Mouse (Mus musculus) retina, postnatal 1 day (tissue): ENCODE results near the gene Olig1.

Experiments used
- DNase-seq: peaks from one replicate; pipeline ENCODE4 v3.0.0-alpha.2; 2012

Gene Olig1

DNA sequence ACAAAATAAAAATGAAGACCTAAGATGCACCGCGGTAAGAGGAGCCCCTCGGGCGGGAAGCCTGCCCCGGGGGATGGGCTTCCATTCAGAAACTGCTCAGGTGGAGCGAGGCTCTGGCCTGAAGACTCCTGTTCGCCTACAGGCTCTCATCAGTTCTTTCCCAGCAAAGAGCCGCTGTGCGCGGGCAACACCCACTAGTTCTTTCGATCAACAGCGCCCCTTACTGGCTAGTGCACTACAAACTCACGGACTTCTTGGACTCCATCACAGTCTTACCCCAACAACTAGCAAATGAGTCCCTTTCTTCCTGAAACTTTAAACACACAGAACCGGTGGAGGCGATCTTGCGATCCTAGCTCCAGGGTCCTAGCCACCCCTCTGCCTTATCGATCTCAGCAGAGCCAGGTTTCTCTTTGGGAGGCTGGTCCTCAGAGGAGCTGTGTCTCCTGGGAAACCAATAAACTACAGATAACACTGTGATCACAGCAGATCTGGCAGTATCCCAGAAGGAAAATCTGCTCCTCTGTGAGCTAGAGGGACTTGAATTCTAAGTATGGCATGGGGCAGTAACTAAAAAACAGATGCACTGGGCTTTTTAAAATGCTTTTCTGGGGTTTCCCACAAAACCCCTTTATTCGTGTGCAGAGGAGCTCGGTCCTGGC is 44.7 kb downstream of the Olig1 start:
- DNase-seq, result peak; percentile 89

DNA sequence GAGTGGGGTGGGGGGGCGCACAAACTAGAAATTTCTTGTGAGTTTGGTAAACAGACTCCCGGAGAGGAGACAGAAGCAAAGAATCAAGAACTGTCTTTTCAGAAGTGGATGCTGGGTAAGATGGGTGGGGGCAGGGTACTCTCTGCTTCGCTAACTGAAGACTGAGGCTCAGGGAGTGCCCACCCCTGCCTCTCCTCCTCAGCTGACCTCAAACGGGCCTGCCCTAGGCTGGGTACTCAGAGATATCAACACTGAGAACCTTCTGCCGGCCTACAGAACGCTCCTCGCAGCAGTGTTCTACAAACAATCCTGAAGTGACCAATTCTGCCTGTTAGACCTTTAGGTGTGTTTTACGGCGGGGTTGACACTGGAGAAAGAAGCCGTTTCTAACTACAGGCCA is 50.6 kb downstream of the Olig1 start:
- DNase-seq, result no peak

DNA sequence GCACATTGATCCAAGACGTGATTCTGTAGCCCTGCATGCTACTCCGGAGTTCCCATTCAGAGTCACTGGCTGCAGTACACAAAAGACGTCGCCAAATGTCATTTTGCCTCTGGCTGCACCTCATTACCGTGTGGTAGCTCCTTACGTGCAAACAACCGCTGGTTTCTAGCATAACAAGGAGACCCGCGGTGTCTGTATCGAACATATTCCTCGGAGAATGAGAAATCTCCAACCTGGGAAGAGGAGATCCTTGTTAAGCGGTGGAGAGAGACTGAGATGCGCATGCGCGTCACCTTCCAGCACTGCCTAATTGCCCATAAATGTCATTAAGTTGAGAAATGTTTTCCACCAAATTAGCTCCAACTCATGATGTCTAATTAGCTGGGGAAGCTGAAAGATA is 51.0 kb downstream of the Olig1 start:
- peak; percentile 66 for DNase-seq
